Mouse (Mus musculus): ENCODE data around the gene Nf1. TPM values are rescaled to one million over a fixed set of nuclear protein-coding genes. Genes with fewer than 3 reads are reported as not detected.

Gene Nf1
- polyA plus RNA-seq, 1 experiment from 2014 or later: 7.2 TPM

DNA sequence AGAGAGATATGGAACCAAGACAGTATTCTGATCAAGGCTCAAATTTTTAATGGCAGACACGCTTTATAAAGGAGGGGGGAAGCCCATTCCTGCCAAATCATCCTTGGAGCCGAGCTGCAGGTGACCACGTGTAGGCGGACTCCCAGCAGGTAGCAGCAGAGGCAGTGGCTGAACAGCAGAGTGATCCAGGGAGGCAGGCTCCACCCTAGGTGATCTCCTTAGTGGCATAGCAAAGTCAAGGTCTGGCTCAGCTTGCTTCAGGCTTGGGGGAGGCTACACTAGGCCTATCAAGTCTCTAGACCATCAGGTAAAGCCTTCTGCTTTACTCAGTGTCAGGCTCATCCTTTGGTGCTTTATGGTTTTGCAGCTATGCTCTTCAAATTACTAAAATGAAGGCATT is 87.1 kb downstream of the Nf1 start:
- no peak for DNase-seq (ENCODE audit: low spot score)
- WGBS: 64% methylated on average over 4 of the region's 4 CpGs
- no peak overlapping the region for H3K4me3 ChIP-seq (ENCODE audit: low read depth, low read length)
- H3K9me3 ChIP-seq (ENCODE audit: low read length): no peaks in the 10 kb centered on the region
- no peaks in the 10 kb centered on the region for H3K36me3 ChIP-seq (ENCODE audit: insufficient read depth, low read length)
- H3K4me1 ChIP-seq (ENCODE audit: insufficient read depth, low read depth, low read length): no peaks in the 10 kb centered on the region
- H3K27ac ChIP-seq (ENCODE audit: low read length): no peak overlapping the region
- H3K27me3 ChIP-seq (replicated peaks; ENCODE audit: insufficient read depth, low read length): no peaks in the 10 kb centered on the region
- no peak for TF ChIP-seq CTCF (IDR thresholded peaks at IDR 0.05)
- no peak for TF ChIP-seq EP300 (IDR thresholded peaks at IDR 0.05)
- H3K4me2 ChIP-seq (replicated peaks; ENCODE audit: low read depth, low read length): no peak overlapping the region
- H3K9ac ChIP-seq (replicated peaks; ENCODE audit: low read depth): no peak overlapping the region
- ATAC-seq: no peak

DNA sequence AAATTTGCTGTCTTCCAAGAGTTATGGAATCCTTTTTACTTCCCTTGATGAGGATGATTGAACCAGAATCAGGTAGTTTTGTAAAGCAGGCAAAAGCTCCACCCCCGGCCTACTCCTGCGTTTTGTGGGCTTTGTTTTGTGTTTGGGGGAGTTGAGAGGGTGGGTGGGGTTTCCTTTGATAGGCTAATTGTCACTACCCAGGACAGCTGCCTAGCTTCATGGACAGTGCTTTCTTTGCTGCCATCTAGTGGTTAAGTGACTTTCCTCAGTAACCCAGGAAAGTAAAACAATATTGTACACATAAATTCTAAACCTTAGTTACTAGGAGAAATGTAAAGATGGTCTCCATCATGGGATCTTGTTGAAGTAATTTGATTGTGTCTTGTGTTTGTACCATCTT is 88.1 kb downstream of the Nf1 start:
- ATAC-seq (peak; percentile 57; the same call in 1 of the 2 replicates), DNase-seq (ENCODE audit: low spot score) (peak; percentile 82)
- TF ChIP-seq EP300 (IDR thresholded peaks at IDR 0.05) (no peak), CTCF (IDR thresholded peaks at IDR 0.05) (peak; percentile 75)
- Histone ChIP-seq H3K4me3 (ENCODE audit: low read depth, low read length) (no peak overlapping the region), H3K36me3 (ENCODE audit: insufficient read depth, low read length) (no peaks in the 10 kb centered on the region), H3K4me2 (replicated peaks; ENCODE audit: low read depth, low read length) (no peak overlapping the region), H3K9ac (replicated peaks; ENCODE audit: low read depth) (no peak overlapping the region), H3K27me3 (replicated peaks; ENCODE audit: insufficient read depth, low read length) (no peaks in the 10 kb centered on the region), H3K9me3 (ENCODE audit: low read length) (no peaks in the 10 kb centered on the region), H3K27ac (ENCODE audit: low read length) (no peak overlapping the region), H3K4me1 (ENCODE audit: insufficient read depth, low read depth, low read length) (no peaks in the 10 kb centered on the region)
- 9% methylated on average over 2 of the region's 2 CpGs for WGBS

DNA sequence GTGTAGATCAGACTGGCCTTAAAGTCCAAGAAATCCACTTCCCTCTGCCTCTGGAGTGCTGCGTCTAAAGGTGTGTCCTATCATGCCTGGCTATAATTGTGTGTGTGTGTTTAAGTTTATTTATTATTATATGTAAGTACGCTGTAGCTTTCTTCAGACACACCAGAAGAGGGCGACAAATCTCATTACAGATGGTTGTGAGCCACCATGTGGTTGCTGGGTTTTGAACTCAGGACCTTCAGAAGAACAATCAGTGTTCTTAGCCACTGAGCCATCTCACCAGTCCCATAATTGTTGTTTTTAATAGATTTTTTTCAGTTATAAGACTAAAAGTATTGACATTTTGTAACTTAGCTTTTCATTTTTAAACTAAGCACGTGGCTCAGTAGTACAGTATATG is 95.8 kb downstream of the Nf1 start:
- Histone ChIP-seq H3K4me3 (ENCODE audit: low read depth, low read length) (no peak overlapping the region), H3K4me1 (ENCODE audit: insufficient read depth, low read depth, low read length) (no peaks in the 10 kb centered on the region), H3K27ac (ENCODE audit: low read length) (no peak overlapping the region), H3K27me3 (replicated peaks; ENCODE audit: insufficient read depth, low read length) (no peaks in the 10 kb centered on the region), H3K9ac (replicated peaks; ENCODE audit: low read depth) (no peak overlapping the region), H3K36me3 (ENCODE audit: insufficient read depth, low read length) (peaks cover 6% of the 10 kb centered on the region; the same call in 1 of the 2 replicates), H3K4me2 (replicated peaks; ENCODE audit: low read depth, low read length) (no peak overlapping the region), H3K9me3 (ENCODE audit: low read length) (no peaks in the 10 kb centered on the region)
- 90% methylated on average over 4 of the region's 4 CpGs for WGBS
- no peak for ATAC-seq
- no peak for TF ChIP-seq CTCF (IDR thresholded peaks at IDR 0.05)
- TF ChIP-seq EP300 (IDR thresholded peaks at IDR 0.05): no peak
- no peak for DNase-seq (ENCODE audit: low spot score)

DNA sequence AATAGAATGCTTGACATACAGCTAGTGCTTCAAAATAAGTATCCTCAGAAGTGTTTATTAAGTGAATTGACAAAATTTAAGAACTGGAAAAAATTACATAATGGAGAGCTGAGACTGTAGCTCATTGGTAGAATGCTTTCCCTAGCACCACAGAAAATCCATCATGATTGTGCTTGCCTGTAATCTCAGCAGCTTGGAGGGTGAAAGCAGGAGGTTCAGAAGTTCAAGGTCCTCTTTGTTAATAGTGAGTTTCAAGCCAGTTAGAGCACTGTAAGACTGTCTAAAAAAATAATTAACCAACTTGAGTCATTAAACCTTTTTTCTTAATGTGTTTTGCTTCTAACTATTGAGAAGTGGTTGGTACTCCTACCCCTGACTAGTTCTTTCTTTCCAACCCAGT is 108.9 kb downstream of the Nf1 start:
- Histone ChIP-seq H3K4me3 (ENCODE audit: low read depth, low read length) (no peak overlapping the region), H3K4me1 (ENCODE audit: insufficient read depth, low read depth, low read length) (no peaks in the 10 kb centered on the region), H3K9ac (replicated peaks; ENCODE audit: low read depth) (no peak overlapping the region), H3K27ac (ENCODE audit: low read length) (no peak overlapping the region), H3K36me3 (ENCODE audit: insufficient read depth, low read length) (peaks cover 18% of the 10 kb centered on the region; the same call in 1 of the 2 replicates), H3K4me2 (replicated peaks; ENCODE audit: low read depth, low read length) (no peak overlapping the region), H3K9me3 (ENCODE audit: low read length) (no peaks in the 10 kb centered on the region), H3K27me3 (replicated peaks; ENCODE audit: insufficient read depth, low read length) (no peaks in the 10 kb centered on the region)
- TF ChIP-seq CTCF (IDR thresholded peaks at IDR 0.05): no peak
- TF ChIP-seq EP300 (IDR thresholded peaks at IDR 0.05): no peak
- no peak for ATAC-seq
- no peak for DNase-seq (ENCODE audit: low spot score)

DNA sequence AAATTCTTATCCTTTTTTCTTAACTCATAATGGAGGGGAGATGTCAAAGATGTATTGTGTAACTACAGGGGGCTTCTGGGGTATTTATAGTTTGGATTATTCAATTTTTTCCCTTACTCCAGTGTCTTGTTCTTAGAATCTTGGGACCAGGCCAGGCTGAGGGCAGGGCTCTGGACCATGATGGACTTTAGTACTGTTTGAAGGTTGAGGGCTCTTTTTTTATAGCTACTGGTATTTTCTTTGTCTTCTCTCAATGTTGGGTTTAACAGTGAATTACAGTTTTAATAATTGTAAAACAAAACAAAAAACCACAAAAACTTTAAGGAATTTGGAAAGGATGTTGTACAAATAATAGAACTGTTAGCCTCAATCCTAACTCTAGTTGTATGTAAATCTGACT is 113.5 kb downstream of the Nf1 start:
- Histone ChIP-seq H3K9me3 (ENCODE audit: low read length) (no peaks in the 10 kb centered on the region), H3K4me1 (ENCODE audit: insufficient read depth, low read depth, low read length) (no peaks in the 10 kb centered on the region), H3K9ac (replicated peaks; ENCODE audit: low read depth) (no peak overlapping the region), H3K27ac (ENCODE audit: low read length) (no peak overlapping the region), H3K4me2 (replicated peaks; ENCODE audit: low read depth, low read length) (no peak overlapping the region), H3K36me3 (ENCODE audit: insufficient read depth, low read length) (peaks cover 16% of the 10 kb centered on the region; the same call in 1 of the 2 replicates), H3K27me3 (replicated peaks; ENCODE audit: insufficient read depth, low read length) (no peaks in the 10 kb centered on the region), H3K4me3 (ENCODE audit: low read depth, low read length) (no peak overlapping the region)
- DNase-seq (ENCODE audit: low spot score): no peak
- TF ChIP-seq CTCF (IDR thresholded peaks at IDR 0.05) (no peak), EP300 (IDR thresholded peaks at IDR 0.05) (no peak)
- ATAC-seq: no peak

DNA sequence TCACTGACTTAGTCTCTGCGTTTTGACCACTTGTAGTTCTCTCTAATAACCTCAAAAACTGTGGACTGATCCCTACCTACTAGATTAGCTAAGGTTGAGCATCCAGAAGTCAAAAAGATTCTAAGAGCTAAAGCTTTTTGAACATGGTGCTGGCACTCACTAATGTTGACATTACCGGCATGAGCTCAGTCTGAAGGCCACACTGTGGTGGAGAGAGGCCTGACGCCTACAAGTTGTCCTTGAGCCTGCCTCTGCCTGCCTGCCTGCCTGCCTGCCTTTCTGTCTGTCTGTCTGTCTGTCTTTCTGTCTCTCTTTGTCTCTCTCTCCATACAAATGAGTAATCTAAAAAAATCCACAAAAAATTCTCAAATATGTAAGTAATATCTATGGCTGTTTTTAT is 118.4 kb downstream of the Nf1 start:
- Histone ChIP-seq H3K9ac (replicated peaks; ENCODE audit: low read depth) (no peak overlapping the region), H3K27me3 (replicated peaks; ENCODE audit: insufficient read depth, low read length) (no peaks in the 10 kb centered on the region), H3K4me3 (ENCODE audit: low read depth, low read length) (no peak overlapping the region), H3K27ac (ENCODE audit: low read length) (no peak overlapping the region), H3K9me3 (ENCODE audit: low read length) (no peaks in the 10 kb centered on the region), H3K4me1 (ENCODE audit: insufficient read depth, low read depth, low read length) (no peaks in the 10 kb centered on the region), H3K36me3 (ENCODE audit: insufficient read depth, low read length) (peaks cover 7% of the 10 kb centered on the region), H3K4me2 (replicated peaks; ENCODE audit: low read depth, low read length) (no peak overlapping the region)
- TF ChIP-seq EP300 (IDR thresholded peaks at IDR 0.05) (no peak), CTCF (IDR thresholded peaks at IDR 0.05) (no peak)
- peak; percentile 65 for ATAC-seq
- WGBS: 59% methylated on average over 3 of the region's 3 CpGs
- peak; percentile 20 for DNase-seq (ENCODE audit: low spot score)

DNA sequence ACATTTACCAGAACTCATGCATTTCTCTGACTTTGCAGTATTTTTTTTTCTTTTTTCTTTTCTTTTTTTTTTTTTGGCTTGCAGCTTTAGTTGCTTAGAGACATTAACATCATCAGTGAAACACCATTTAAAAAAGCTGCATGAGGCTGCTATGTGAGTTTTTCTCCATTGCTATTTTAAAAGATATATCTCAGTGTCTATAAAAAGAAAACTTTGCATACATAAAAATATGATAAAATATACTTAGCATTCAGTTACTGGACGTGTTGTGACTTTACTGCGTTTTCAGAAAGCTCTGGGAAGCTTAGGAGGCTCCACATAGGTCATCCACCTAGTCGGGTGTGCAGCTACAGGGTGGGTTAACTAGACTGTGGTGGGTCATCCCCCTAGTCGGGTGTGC is 120.4 kb downstream of the Nf1 start:
- H3K36me3 ChIP-seq (ENCODE audit: insufficient read depth, low read length): peaks cover 4% of the 10 kb centered on the region; the same call in 1 of the 2 replicates
- no peaks in the 10 kb centered on the region for H3K4me1 ChIP-seq (ENCODE audit: insufficient read depth, low read depth, low read length)
- no peak overlapping the region for H3K27ac ChIP-seq (ENCODE audit: low read length)
- H3K9ac ChIP-seq (replicated peaks; ENCODE audit: low read depth): no peak overlapping the region
- no peak for DNase-seq (ENCODE audit: low spot score)
- no peak overlapping the region for H3K4me2 ChIP-seq (replicated peaks; ENCODE audit: low read depth, low read length)
- no peak for TF ChIP-seq EP300 (IDR thresholded peaks at IDR 0.05)
- no peaks in the 10 kb centered on the region for H3K9me3 ChIP-seq (ENCODE audit: low read length)
- no peak for ATAC-seq
- no peaks in the 10 kb centered on the region for H3K27me3 ChIP-seq (replicated peaks; ENCODE audit: insufficient read depth, low read length)
- WGBS: 85% methylated on average over 4 of the region's 4 CpGs
- H3K4me3 ChIP-seq (ENCODE audit: low read depth, low read length): no peak overlapping the region
